Comparison of ENCODE assay signal across 9 mouse cellular contexts in genomic region chr15:10872322-10872967, GRCm38 (mm10).
DNase-seq lines count a peak whose midpoint lies in the region; ATAC-seq lines count a peak whose summit lies in the region.
"Had no signal": no experiment of that assay in that cellular context is flagged by ENCODE, and none has a peak within 500 bp of the region (broad histone marks: within the 10 kb centered on the region; RNA-seq: fewer than 3 reads in every experiment).

No protein-coding gene starts in this region.

- H3K27me3 ChIP-seq in embryonic facial prominence, embryonic 10.5 days (replicated peaks; ENCODE audit: low read depth, poor library complexity, severe bottlenecking), result no peaks in the 10 kb centered on the region
- H3K27me3 ChIP-seq in neural tube, embryonic 12.5 days (replicated peaks), result no peaks in the 10 kb centered on the region
- H3K27me3 ChIP-seq: heart, embryonic 13.5 days had no signal

- H3K4me2 ChIP-seq in neural tube, embryonic 12.5 days (replicated peaks), result no peak overlapping the region
- H3K4me2 ChIP-seq: heart, embryonic 13.5 days had no signal

- H3K4me1 ChIP-seq in embryonic facial prominence, embryonic 10.5 days, result peaks cover 24% of the 10 kb centered on the region
- no peaks in the 10 kb centered on the region for H3K4me1 ChIP-seq in neural tube, embryonic 12.5 days

- H3K9ac ChIP-seq in neural tube, embryonic 12.5 days, result no peak overlapping the region
- H3K9ac ChIP-seq: heart, embryonic 13.5 days had no signal

- DNase-seq in adrenal gland, adult 2 months, result peak; percentile 10
- no peak for DNase-seq in adrenal gland, adult 18-20 months (ENCODE audit: low spot score in 2 of 2)
- DNase-seq in 3134 (ENCODE audit: extremely low read depth, insufficient read length, low spot score) (peak; percentile 19), liver (peak; percentile 22)
- peak; percentile 39 for DNase-seq in embryonic facial prominence, embryonic 10.5 days (ENCODE audit: low spot score)
- DNase-seq in spleen, postnatal 10 days (ENCODE audit: low spot score in 2 of 2), result no peak

- no peaks in the 10 kb centered on the region for H3K36me3 ChIP-seq in embryonic facial prominence, embryonic 10.5 days (replicated peaks)
- H3K36me3 ChIP-seq in neural tube, embryonic 12.5 days, result no peaks in the 10 kb centered on the region
- H3K36me3 ChIP-seq: heart, embryonic 13.5 days had no signal

- peak; percentile 72; the same call in 1 of the 2 replicates for ATAC-seq in neural tube, embryonic 12.5 days (ENCODE audit: low FRiP score, low read depth)
- ATAC-seq in cerebellum, adult (ENCODE audit: insufficient number of reproducible peaks, low FRiP score, low TSS enrichment), result no peak

- WGBS in embryonic facial prominence, embryonic 10.5 days, result 29% methylated on average over 13 of the region's 13 CpGs
- WGBS in neural tube, embryonic 12.5 days, result 17% methylated on average over 13 of the region's 13 CpGs

- H3K4me3 ChIP-seq in embryonic facial prominence, embryonic 10.5 days, result no peak overlapping the region
- H3K4me3 ChIP-seq in neural tube, embryonic 12.5 days, result no peak overlapping the region
- H3K4me3 ChIP-seq: heart, embryonic 13.5 days had no signal

- H3K27ac ChIP-seq in embryonic facial prominence, embryonic 10.5 days (replicated peaks), result no peak overlapping the region
- no peak overlapping the region for H3K27ac ChIP-seq in neural tube, embryonic 12.5 days
- H3K27ac ChIP-seq: heart, embryonic 13.5 days had no signal

- no peaks in the 10 kb centered on the region for H3K9me3 ChIP-seq in embryonic facial prominence, embryonic 10.5 days
- no peaks in the 10 kb centered on the region for H3K9me3 ChIP-seq in neural tube, embryonic 12.5 days
- H3K9me3 ChIP-seq: heart, embryonic 13.5 days had no signal

Comparison
In these comparisons a context has a peak if more than half of its experiments do, and no peak if none do; other contexts are left out.
1. DNase-seq: peak in adrenal gland, adult 2 months (single experiment), 3134 (single experiment), embryonic facial prominence, embryonic 10.5 days (single experiment) and liver (single experiment); none in adrenal gland, adult 18-20 months (0 of 2) and spleen, postnatal 10 days (0 of 2).